Mouse (Mus musculus) CH12.LX (cell line): ENCODE measurements around the gene Cfap61.

Source experiments
- CTCF ChIP-seq, 2 experiments: IDR thresholded peaks in 1 of 2; conservative IDR thresholded peaks in 1 of 2; 2 replicates each; pipeline ENCODE4 v1.5.1; 2011 to 2012; ENCODE audit warnings: low read depth in 2 of 2, low read length in 2 of 2, improper control_type of control experiment in 1 of 2, inconsistent platforms in 1 of 2, mild to moderate bottlenecking in 1 of 2, moderate library complexity in 1 of 2
- JUN ChIP-seq: IDR thresholded peaks from 2 replicates; pipeline ENCODE4 v1.6.1; 2011; ENCODE audit warnings: low read depth, mild to moderate bottlenecking, low read length, improper control_type of control experiment, moderate library complexity; ENCODE audit not compliant: insufficient read depth
- MAFK ChIP-seq: IDR thresholded peaks from 2 replicates; pipeline ENCODE4 v1.6.1; 2011; ENCODE audit warnings: low read length, improper control_type of control experiment; ENCODE audit not compliant: insufficient replicate concordance
- MAX ChIP-seq: IDR thresholded peaks from 2 replicates; pipeline ENCODE4 v1.6.1; 2011; ENCODE audit warnings: low read length, improper control_type of control experiment
- POLR2A ChIP-seq: IDR thresholded peaks from 2 replicates; pipeline ENCODE4 v1.6.1; 2011; ENCODE audit warnings: low read depth, mild to moderate bottlenecking, improper control_type of control experiment, low read length
- ZNF384 ChIP-seq: IDR thresholded peaks from 2 replicates; pipeline ENCODE4 v1.6.1; 2012; ENCODE audit warnings: low read depth, low read length, improper control_type of control experiment, inconsistent platforms

DNA sequence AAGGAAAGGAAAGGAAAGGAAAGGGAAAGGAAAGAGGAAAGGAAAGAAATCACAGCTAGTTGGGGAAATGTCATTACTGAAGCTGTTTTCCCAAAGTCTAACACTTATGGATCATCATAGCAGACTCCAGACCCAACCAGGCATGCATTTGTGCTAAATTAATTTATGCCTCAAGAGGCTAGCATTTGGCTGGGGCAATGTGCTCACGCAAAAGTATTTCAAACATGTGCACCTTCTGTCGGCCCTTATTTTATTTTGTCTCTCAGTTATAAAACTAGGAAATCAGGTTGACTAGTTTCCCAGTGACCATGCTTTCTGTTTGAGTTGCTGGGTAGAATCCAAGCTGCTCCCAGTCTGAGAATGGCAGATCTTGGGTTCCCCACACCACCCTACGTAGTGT, 168.0 kb downstream of the Cfap61 start:
- TF ChIP-seq MAFK (no peak), ZNF384 (no peak), POLR2A (no peak), CTCF (conservative IDR thresholded peaks at IDR 0.05 in 1 of 2, IDR thresholded peaks at IDR 0.05 in 1 of 2; ENCODE audit: low read depth in 2 of 2, low read length in 2 of 2) (no peak), JUN (no peak), MAX (no peak)
